Mouse (Mus musculus) stomach, embryonic 16.5 days (tissue): Measurements from ENCODE around the gene Apobec1. TPM values are rescaled to one million over a fixed set of nuclear protein-coding genes. Genes with fewer than 3 reads are reported as not detected.

Experiments
- ATAC-seq: fragments of 200-750 bp; cut with Nextera tagmentation; 2 replicates; pipeline ENCODE4 v1.8.0; 2017; ENCODE audit warnings: moderate number of reproducible peaks, moderate TSS enrichment; ENCODE audit not compliant: insufficient read depth, low FRiP score
- H3K27ac ChIP-seq: fragments of 300-500 bp; sonication (generic); 2 replicates; pipeline ENCODE4 v1.5.1; 2014; ENCODE audit warnings: low read length
- H3K27me3 ChIP-seq: fragments of 300-500 bp; sonication (generic); 2 replicates; pipeline ENCODE4 v1.6.1; 2014; ENCODE audit warnings: low read length, control low read depth, mixed read lengths; ENCODE audit not compliant: control insufficient read depth, insufficient read depth
- H3K36me3 ChIP-seq: fragments of 300-500 bp; sonication (generic); 2 replicates; pipeline ENCODE4 v1.6.1; 2014; ENCODE audit warnings: low read length; ENCODE audit not compliant: control insufficient read depth, insufficient read depth
- H3K4me1 ChIP-seq: fragments of 300-500 bp; sonication (generic); 2 replicates; pipeline ENCODE4 v1.6.1; 2014; ENCODE audit warnings: low read length, control low read depth, mixed read lengths; ENCODE audit not compliant: control insufficient read depth, insufficient read depth
- H3K4me2 ChIP-seq: fragments of 300-500 bp; sonication (generic); 2 replicates; pipeline ENCODE4 v1.6.1; 2014; ENCODE audit warnings: low read depth, low read length, mixed read lengths
- H3K4me3 ChIP-seq: fragments of 300-500 bp; sonication (generic); replicated peaks from 2 replicates; pipeline ENCODE4 v1.5.1; 2014; ENCODE audit warnings: mild to moderate bottlenecking, low read length
- H3K9ac ChIP-seq: fragments of 300-500 bp; sonication (generic); 2 replicates; pipeline ENCODE4 v1.6.1; 2014; ENCODE audit warnings: low read length
- H3K9me3 ChIP-seq: fragments of 300-500 bp; sonication (generic); replicated peaks from 2 replicates; pipeline ENCODE4 v1.6.1; 2016; ENCODE audit warnings: low read length, control low read depth; ENCODE audit not compliant: control insufficient read depth
- WGBS: fragments of 180-500 bp; shearing (Covaris S2); extraction: QIAGEN DNeasy Blood & Tissue Kit; methylation state at CpG from one replicate; pipeline ENCODE4 v1.1.7; 2014; 5-methylcytosine and 5-hydroxymethylcytosine counted together
- polyA plus RNA-seq: library from polyadenylated mRNA; unstranded; fragments of >200 nt; fragmentation: Nextera tagmentation; extraction: Ambion mirVana; gene quantifications from 2 replicates; pipeline ENCODE4 v1.2.1, GENCODE M21; 2015

Gene Apobec1
- polyA plus RNA-seq, 1 experiment from 2014 or later = 6.1 TPM

GRCm38 (mm10) chr6:122626110-122626509 lies 23.9 kb upstream of the Apobec1 start, which contains the start of gene Dppa3:
Gene Dppa3, plus strand, starts transcription at chr6:122626410.
- 88% methylated on average over 8 of the region's 8 CpGs for WGBS
- H3K4me3 ChIP-seq = no peak within 1 kb of the TSS
- H3K4me2 ChIP-seq = peak within 1 kb of the TSS; percentile 45
- H3K36me3 ChIP-seq = no peaks in the 10 kb centered on the region
- no peak for ATAC-seq
- no peak within 1 kb of the TSS for H3K27ac ChIP-seq
- H3K9me3 ChIP-seq = no peaks in the 10 kb centered on the region; the same call in 1 of the 2 replicates
- H3K27me3 ChIP-seq = no peaks in the 10 kb centered on the region
- H3K4me1 ChIP-seq = no peaks in the 10 kb centered on the region
- H3K9ac ChIP-seq = no peak within 1 kb of the TSS

GRCm38 (mm10) chr6:122625156-122625555 lies 22.9 kb upstream of the Apobec1 start:
- no peak for ATAC-seq
- 67% methylated on average over 4 of the region's 4 CpGs for WGBS

GRCm38 (mm10) chr6:122624480-122624879 lies 22.2 kb upstream of the Apobec1 start:
- Histone ChIP-seq H3K9ac (no peak overlapping the region), H3K27me3 (no peaks in the 10 kb centered on the region), H3K36me3 (no peaks in the 10 kb centered on the region), H3K9me3 (no peaks in the 10 kb centered on the region; the same call in 1 of the 2 replicates), H3K4me2 (no peak overlapping the region), H3K4me1 (no peaks in the 10 kb centered on the region), H3K4me3 (no peak overlapping the region), H3K27ac (no peak overlapping the region)
- ATAC-seq = no peak
- 62% methylated on average over 5 of the region's 5 CpGs for WGBS

More at GRCm38 (mm10) chr6:122625156-122625555, 22.9 kb upstream of the Apobec1 start:
- Histone ChIP-seq H3K9me3 (no peaks in the 10 kb centered on the region; the same call in 1 of the 2 replicates), H3K27me3 (no peaks in the 10 kb centered on the region), H3K4me2 (no peak overlapping the region), H3K4me3 (no peak overlapping the region), H3K9ac (no peak overlapping the region), H3K36me3 (no peaks in the 10 kb centered on the region), H3K27ac (no peak overlapping the region), H3K4me1 (no peaks in the 10 kb centered on the region)

GRCm38 (mm10) chr6:122621066-122621465 lies 18.8 kb upstream of the Apobec1 start:
- no peaks in the 10 kb centered on the region for H3K27me3 ChIP-seq
- no peak for ATAC-seq
- no peaks in the 10 kb centered on the region for H3K36me3 ChIP-seq
- 89% methylated on average over 6 of the region's 6 CpGs for WGBS
- no peak overlapping the region for H3K9ac ChIP-seq
- H3K4me3 ChIP-seq = no peak overlapping the region
- no peak overlapping the region for H3K4me2 ChIP-seq
- H3K9me3 ChIP-seq = no peaks in the 10 kb centered on the region
- no peaks in the 10 kb centered on the region for H3K4me1 ChIP-seq
- no peak overlapping the region for H3K27ac ChIP-seq

GRCm38 (mm10) chr6:122616022-122616421 lies 13.8 kb upstream of the Apobec1 start:
- no peaks in the 10 kb centered on the region for H3K4me1 ChIP-seq
- H3K27ac ChIP-seq = no peak overlapping the region
- no peaks in the 10 kb centered on the region for H3K27me3 ChIP-seq
- ATAC-seq = no peak
- no peaks in the 10 kb centered on the region for H3K9me3 ChIP-seq
- H3K4me2 ChIP-seq = no peak overlapping the region
- 59% methylated on average over 3 of the region's 3 CpGs for WGBS
- no peak overlapping the region for H3K4me3 ChIP-seq
- no peak overlapping the region for H3K9ac ChIP-seq
- no peaks in the 10 kb centered on the region for H3K36me3 ChIP-seq

- 61% methylated on average over 2 of the region's 2 CpGs for WGBS
- Histone ChIP-seq H3K9ac (no peak overlapping the region), H3K4me1 (no peaks in the 10 kb centered on the region), H3K27me3 (no peaks in the 10 kb centered on the region), H3K9me3 (no peaks in the 10 kb centered on the region), H3K27ac (no peak overlapping the region), H3K4me3 (no peak overlapping the region), H3K36me3 (no peaks in the 10 kb centered on the region), H3K4me2 (no peak overlapping the region)
- ATAC-seq = no peak
These were observed 11.8 kb upstream of the Apobec1 start for GRCm38 (mm10) chr6:122614047-122614446.

GRCm38 (mm10) chr6:122612426-122612825 lies 10.2 kb upstream of the Apobec1 start:
- no peak for ATAC-seq
- Histone ChIP-seq H3K36me3 (no peaks in the 10 kb centered on the region), H3K4me3 (no peak overlapping the region), H3K4me1 (no peaks in the 10 kb centered on the region), H3K27ac (no peak overlapping the region), H3K4me2 (no peak overlapping the region), H3K9me3 (no peaks in the 10 kb centered on the region), H3K9ac (no peak overlapping the region), H3K27me3 (no peaks in the 10 kb centered on the region)
- WGBS = 81% methylated on average over 4 of the region's 4 CpGs

GRCm38 (mm10) chr6:122609771-122610170 lies 7.5 kb upstream of the Apobec1 start, which contains the start of gene Gdf3:
Gene Gdf3, minus strand, starts transcription at chr6:122610087.
- Histone ChIP-seq H3K4me3 (no peak within 1 kb of the TSS), H3K27ac (no peak within 1 kb of the TSS), H3K4me2 (no peak within 1 kb of the TSS), H3K9me3 (no peaks in the 10 kb centered on the region), H3K4me1 (no peaks in the 10 kb centered on the region), H3K9ac (no peak within 1 kb of the TSS), H3K27me3 (no peaks in the 10 kb centered on the region), H3K36me3 (no peaks in the 10 kb centered on the region)
- WGBS = 44% methylated on average over 14 of the region's 14 CpGs
- ATAC-seq = no peak

- Histone ChIP-seq H3K4me1 (no peaks in the 10 kb centered on the region), H3K4me2 (no peak overlapping the region), H3K9ac (no peak overlapping the region), H3K4me3 (no peak overlapping the region), H3K27me3 (no peaks in the 10 kb centered on the region), H3K9me3 (no peaks in the 10 kb centered on the region), H3K36me3 (no peaks in the 10 kb centered on the region), H3K27ac (no peak overlapping the region)
- no peak for ATAC-seq
- 50% methylated on average over 9 of the region's 9 CpGs for WGBS
These were observed 7.1 kb upstream of the Apobec1 start for GRCm38 (mm10) chr6:122609377-122609728.
